Mouse (Mus musculus): ENCODE data around the gene Adamts18.
A peak's percentile ranks its signal among the peaks of the same experiment; 100 is the strongest.

Gene Adamts18

DNA sequence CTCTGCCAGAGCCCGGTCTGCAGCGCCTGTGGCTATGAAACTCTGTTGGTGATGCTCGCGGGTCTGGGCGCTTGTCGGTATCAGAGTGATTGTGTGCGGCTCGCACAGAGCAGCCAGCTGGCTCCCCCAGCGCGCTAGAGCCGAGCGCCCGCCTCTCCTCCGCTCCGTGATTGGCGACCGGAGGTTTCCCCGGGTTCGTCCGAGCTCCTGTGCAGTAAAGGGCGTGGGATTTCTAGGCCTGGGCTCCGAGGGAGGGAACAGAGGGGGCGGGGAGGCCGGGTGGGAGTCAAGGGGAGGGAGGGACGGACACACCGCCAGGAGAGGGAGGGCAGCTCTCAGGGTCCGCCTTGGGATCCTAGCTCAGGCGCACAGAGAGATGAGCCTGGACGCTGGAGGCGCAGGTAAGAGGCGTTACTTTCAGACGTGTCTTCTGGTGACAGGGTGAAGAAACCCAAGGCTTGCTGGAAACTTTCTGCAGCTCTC, at the start of gene Adamts18:
TSS of gene Adamts18 (minus strand) at position 86 of the 483 bp plus-strand sequence.
- no peak for DNase-seq

DNA sequence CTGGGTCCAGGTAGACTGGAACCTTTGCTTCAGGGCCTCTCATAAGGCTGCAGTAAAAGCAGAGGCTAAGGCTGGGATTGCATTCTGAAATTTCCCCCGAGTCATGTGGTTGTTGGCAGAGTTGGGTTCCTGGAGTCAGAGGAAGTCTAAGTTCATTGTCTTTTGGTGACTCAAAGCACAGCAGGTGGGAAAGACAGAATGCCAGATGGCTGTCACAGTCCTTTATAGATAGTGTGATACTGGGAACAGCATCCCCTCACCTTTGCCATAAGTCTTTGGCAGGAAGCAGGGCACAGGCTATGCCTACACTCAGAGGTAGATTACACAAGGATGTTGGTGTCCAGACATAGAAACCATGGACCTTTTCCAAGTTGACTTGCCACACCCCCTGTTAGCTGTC, 47.9 kb upstream of the Adamts18 start:
- no peak for DNase-seq

DNA sequence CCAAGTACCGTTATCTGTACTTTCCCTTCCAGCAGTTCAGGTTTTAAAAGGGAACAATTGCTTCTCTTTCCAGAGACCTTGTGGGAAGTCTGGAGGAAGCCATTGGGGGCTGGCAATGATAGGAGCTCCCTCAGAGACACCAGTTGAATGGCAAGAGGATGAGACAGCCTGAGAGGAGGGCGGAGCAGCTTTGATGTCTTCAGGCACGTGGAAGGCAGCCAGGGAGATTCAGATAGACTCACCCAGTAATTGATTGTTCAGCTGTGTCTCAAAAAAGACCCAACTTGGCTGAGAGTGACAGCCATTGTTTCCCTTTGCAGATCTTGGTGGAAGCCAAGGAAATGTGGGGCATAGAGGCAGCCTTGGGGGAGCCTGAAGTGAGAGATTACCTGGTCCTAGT, 42.8 kb upstream of the Adamts18 start:
- DNase-seq, result no peak

DNA sequence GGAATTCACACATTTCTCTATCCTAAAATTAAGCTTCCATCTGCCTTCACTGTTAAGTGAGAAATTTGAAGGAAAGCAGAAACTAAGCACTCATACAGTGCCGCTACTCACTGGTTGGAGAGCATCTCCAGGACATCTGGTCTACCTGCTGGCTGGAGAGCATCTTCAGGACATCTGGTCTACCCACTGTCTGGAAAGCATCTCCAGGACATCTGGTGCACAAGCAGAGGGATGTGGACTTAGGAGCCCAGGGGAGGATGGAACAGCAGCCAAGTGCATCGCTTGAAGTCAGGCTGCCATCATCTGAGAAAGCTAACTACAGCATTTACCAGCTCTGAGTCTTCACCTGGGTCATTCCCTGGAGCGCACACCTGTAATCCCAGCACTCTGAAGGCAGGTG, 38.0 kb upstream of the Adamts18 start:
- DNase-seq, result no peak

DNA sequence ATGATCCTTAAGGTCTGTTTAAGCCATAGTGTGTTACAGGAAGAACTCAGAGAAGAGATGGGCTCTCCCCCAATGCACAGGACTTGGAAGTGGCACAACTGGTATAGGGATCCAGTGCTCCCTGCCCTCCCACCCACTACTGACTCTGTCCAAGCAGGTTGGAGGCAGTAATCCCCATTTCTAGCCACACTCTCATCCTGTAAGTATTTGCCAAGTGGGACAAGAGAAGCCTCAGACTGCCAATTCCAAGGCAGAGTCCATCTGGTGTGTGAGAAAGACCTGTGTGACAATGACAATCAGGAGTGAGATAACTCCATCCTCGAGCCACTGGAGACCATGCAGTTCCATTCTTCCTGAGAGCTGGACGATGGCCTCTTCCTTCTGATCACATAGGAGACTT, 36.6 kb upstream of the Adamts18 start:
- no peak for DNase-seq

DNA sequence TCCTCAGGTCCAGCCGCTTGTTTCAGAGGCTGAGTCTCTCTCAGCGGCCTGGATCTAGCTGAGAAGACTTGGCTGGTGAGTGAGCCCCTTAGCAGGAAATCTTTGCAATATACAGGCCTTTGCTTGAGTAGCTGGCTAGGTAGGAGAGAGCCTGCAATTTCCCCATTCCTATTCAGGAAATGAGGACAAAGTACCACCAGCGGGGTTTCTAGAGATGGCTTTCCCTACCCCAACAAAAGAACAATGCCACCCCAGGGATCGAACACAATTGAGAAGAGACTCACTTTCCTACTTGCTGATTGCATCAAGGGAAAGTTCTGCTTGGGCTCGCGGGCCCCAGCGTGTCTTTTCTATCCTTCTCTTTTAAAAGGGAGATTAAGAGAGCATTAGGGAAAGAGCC, 35.5 kb upstream of the Adamts18 start:
- no peak for DNase-seq

DNA sequence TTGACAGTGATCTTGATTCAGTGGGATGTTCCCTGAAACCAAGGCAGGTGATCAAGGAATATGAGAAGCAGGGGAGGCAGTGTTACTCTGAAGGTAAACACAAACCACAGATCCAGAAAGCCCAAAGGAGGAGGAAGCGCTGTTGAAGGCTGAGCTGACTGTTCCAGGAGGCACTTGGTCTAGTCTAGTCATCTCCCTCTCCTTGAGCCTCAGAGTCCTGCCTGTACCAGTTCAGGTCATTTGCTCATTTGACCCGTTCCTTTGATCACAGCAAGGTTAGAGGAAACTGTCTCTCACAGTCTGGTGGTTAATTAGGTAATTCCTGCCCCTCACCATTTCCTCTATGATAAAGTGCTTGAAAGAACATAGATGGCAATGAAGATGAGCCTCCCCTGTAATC, 34.0 kb upstream of the Adamts18 start:
- no peak for DNase-seq

- no peak for DNase-seq
These were observed 30.0 kb upstream of the Adamts18 start for GRCm38 (mm10) chr8:113878411-113879006.

GRCm38 (mm10) chr8:113873446-113874120, 25.0 kb upstream of the Adamts18 start:
- DNase-seq, result no peak

GRCm38 (mm10) chr8:113872436-113872835, 23.9 kb upstream of the Adamts18 start:
- no peak for DNase-seq

DNA sequence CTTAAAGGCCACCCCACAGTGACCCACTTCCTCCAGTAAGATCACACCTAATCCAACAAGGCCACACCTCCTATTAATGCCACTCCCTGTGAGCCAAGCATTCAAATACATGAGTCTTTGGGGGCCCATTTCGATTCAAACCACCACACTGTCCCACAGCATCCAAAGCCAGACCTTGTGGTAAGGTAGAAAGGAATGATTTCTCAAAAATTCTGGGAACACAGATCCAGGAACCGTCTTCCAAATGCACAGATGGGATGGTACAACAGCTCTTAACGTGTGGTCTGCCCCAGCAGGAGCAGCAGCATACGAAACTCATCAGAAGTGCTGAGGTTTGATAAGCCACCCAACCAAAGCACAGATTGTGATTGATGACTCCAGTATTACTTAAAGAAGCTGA, 18.0 kb upstream of the Adamts18 start:
- no peak for DNase-seq

DNA sequence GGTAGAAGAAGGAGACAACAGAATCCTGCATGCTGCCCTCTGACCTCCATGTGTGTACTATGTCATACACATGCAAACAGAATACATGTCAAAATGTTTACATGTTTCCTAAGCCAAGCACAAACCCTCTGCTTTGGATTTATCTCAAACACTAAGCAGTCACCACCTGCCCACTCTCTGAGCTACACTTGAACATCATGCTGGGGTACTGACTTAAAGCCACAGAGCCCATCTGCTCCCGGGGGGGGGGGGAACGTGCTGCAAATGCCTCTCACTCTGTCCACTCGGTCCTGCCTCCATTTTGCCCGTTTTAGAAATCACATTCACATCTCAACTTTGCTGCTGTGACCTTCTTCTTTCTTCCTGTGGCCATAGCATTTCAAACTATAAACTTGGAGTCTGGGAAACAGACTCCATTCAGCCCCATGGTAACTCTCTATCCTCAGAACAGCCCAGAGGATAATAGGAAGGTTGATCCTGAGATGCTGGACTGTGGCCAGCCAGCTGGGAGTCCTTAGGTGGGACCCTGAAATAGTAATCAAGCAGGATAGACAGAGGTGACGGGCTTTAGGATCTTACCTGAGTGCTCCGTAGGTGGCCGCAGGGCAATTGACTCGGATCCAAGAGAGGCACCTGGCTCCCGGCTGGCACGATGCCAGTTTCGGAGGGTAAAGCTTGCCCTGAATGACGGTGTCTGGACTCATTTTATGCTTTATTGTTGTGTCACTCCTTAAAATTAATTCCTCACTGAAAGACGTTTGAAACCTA, 17.0 kb upstream of the Adamts18 start:
- peak; percentile 41 for DNase-seq

GRCm38 (mm10) chr8:113859890-113860683, 11.5 kb upstream of the Adamts18 start:
- no peak for DNase-seq

GRCm38 (mm10) chr8:113858801-113859200, 10.3 kb upstream of the Adamts18 start:
- no peak for DNase-seq

DNA sequence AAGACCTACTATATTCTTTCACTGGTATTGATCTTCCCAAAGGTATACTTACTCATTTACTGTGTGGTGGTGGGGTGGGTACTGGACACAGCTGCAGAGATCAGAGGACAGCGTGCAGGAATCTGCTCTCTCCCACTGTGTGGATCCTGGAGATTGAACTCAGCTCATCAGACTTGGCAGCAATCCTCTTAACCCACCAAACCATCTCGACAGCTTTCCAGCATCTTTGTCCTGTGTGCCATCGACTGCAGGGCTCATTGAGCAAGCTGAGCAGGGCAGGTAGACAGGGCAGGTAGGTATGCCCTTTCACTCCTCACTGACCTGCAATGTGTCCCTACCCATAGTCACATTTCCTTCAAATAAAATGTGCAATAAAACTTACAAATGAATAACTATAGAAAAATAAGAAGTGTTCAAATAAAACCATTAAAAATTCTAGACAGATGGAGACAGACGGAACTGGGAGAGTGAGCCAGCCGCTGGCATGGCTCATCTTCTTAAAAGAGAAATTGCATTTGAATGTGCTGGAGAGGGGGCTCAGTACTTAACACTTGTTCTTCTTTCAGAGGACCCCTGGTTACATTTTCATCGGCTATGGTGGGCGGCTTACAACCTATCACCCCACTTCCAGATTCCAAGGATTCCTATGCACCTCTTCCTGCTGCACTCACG, 6.2 kb upstream of the Adamts18 start:
- no peak for DNase-seq

GRCm38 (mm10) chr8:113853714-113854113, 5.2 kb upstream of the Adamts18 start:
- no peak for DNase-seq

GRCm38 (mm10) chr8:113851655-113852054, 3.1 kb upstream of the Adamts18 start:
- no peak for DNase-seq

- no peak for DNase-seq
These were observed 371 bp downstream of the Adamts18 start for GRCm38 (mm10) chr8:113848081-113848652.

DNA sequence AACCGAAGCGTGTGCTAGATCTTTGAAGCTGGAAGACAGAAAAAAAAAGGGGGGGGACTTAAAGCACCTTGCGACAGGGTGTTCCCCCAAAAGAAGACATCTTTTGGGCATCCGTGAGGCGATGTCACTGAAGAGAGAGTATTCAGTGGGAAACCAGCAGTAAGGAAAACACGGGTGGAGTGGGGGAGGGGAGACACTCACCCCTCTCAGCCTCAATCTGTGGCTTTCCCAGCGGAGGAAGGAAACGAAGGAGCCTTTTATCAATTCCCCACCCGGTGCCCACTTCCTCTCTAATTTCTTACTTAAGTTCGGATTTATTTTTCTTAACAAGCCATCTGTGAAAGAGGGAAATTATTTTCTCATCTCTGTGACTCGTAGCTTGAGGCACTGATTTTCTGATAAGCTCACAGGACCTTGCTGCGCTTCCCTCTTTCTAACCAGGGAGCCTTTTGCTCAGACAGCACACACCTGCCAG, 895 bp downstream of the Adamts18 start:
- DNase-seq, result no peak

DNA sequence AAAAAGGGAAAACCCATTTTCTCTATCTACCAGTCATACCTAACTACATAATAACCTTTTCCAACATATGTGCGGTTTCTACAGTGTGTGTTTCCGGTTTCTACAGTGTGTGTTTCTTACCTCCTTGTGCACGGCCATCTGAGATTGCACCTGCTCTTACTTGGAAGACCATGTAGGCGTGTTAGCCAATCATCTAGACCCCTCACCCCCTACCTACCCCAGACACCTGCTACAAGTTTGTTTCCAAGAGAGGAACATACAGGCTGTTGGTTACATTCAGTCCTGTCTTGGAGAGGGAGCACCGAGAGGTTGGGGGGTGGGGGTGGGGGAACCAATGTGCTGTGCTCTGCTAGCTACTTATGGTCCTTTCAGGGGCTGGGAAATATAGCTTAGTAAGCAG, 1.9 kb downstream of the Adamts18 start:
- DNase-seq, result no peak

DNA sequence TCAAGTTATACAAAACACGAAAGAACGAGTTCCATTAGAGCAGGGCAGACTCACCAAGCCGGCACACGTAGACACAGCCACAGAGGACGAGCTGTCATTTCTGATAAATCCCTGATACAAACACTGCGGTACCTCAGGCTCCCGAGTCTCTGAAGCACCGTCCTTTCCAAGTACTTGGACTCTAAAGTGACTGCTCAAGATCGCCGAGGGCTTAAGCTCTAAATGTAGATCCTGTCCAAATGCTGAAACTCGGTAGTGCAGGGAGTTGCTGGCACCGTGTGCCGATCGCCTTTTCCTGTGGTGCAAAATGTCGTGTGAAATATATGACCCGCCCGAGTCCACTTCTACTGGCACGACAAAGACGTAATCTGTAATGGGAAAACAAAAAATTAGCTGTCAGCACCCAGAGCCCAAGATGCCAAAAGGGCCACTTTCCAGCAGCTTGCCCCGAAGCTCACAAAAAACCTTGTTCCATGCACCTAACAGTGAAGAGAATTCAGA, 3.7 kb downstream of the Adamts18 start:
- DNase-seq, result no peak

DNA sequence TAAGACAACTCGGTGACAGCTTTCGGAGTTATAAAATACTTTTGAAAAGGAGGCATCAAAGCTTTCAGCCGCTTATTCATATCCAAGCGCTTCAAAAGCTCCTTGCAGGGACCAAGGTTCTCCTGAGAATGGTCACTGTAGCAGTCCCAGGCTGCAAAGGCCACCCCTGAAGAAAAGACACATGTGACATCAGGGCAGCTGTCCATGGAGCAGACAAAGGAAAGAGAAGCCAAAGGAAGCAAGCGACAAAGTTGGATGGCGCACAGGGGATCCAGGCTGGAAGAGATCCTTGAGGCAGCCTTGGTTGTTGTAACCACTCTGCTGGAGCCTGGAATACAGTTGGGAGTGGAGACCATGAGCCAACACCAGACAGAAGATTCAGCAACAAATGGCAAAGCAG, 10.3 kb downstream of the Adamts18 start:
- no peak for DNase-seq

Data from kidney, adult 18-20 months (tissue).